Mouse (Mus musculus): ENCODE data around the gene Smoc1. TPM values are rescaled to one million over a fixed set of nuclear protein-coding genes. Genes with fewer than 3 reads are reported as not detected.

Gene Smoc1
- total RNA-seq, 2 experiments from 2014 or later = 5.3 to 6.8 TPM

- intact Hi-C loops (cut with DNase I) = no loop called here
Observed at GRCm38 (mm10) chr12:81110006-81110405, 83.4 kb downstream of the Smoc1 start.

DNA sequence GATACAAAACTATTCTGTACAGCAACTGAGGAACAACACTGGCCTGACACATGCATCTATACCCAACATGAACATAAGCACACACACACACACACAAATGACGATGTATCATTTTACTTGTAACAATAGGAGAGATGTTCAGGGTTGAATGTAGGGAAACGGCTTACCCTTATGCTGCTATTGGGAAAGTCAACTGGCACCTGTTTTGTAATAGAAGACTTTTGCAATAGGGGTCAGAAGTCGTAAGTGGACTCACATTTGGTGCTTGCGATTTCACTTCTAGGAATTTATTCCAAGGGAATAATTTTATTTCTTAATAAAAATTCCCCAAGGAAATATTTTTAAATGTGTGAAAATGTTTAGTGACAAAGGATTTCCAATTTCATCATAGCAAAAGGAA, 85.7 kb downstream of the Smoc1 start:
- no peak for DNase-seq (ENCODE audit: low spot score)
- intact Hi-C loops (cut with DNase I) = no loop called here

More at GRCm38 (mm10) chr12:81110006-81110405, 83.4 kb downstream of the Smoc1 start:
- no peak for DNase-seq (ENCODE audit: low spot score)

DNA sequence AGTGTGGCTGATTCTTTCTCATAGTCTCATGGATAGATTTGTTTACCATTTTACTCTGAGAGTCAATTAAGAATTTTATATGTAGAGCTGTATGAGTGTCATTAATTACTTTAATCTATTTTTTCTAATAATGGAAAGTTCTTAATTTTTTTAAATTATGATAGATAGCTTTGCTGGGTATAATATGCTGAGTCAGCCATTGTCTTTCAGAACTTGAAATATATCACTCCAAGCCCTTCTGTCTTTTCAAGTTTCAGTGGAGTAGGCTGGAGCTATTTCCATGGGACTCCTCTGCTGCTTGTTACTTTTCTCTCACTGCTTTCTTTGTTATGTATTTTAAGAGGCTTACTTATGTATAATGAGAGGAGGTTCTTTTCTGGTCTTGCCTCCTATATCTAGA, 93.7 kb downstream of the Smoc1 start:
- intact Hi-C loops (cut with DNase I) = no loop called here
- no peak for DNase-seq (ENCODE audit: low spot score)

DNA sequence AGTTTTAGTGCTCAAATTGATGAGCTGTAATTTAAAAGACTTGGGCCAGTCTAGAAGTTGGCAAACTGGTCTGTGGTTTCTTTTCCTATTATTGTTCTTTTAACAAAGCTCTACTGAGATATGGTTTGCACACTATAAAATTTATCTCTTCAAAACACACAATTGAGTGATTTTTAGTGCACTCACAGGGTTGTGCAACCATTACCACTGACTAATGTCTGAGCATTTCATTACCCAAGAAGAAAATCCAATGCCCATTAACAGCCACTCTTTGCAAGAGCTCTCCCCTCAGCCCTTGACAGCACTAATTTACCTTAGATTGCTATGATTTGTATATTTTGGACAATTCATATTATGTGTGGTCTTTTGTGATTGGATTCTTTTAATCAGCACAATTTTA, 97.2 kb downstream of the Smoc1 start:
- DNase-seq (ENCODE audit: low spot score) = no peak
- intact Hi-C loops (cut with DNase I) = no loop called here

GRCm38 (mm10) chr12:81126842-81127241, 100.2 kb downstream of the Smoc1 start:
- no peak for DNase-seq (ENCODE audit: low spot score)
- intact Hi-C loops (cut with DNase I) = no loop called here

DNA sequence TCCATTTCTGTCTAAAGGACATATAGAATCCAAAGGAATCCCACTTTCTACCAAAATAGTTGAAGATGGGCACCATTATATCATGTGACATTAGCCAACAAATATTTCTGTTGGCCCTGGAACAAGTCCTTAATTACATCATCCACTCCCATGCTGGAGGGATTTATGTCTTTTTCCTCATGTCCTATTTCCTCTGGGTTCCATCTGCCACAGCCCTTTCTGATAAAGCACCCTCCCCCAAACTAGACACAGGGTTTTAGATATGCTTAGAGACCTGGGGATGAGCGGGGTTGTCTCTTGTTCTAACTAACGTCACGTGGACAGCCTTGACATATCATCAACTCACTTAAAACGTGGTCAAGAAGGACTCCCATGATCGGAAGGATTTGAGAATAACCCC, 102.1 kb downstream of the Smoc1 start:
- intact Hi-C loops (cut with DNase I) = no loop called here

GRCm38 (mm10) chr12:81130692-81131091, 104.1 kb downstream of the Smoc1 start:
- no peak for DNase-seq (ENCODE audit: low spot score)
- intact Hi-C loops (cut with DNase I) = no loop called here

More for the DNA sequence above, 102.1 kb downstream of the Smoc1 start:
- DNase-seq (ENCODE audit: low spot score) = no peak

DNA sequence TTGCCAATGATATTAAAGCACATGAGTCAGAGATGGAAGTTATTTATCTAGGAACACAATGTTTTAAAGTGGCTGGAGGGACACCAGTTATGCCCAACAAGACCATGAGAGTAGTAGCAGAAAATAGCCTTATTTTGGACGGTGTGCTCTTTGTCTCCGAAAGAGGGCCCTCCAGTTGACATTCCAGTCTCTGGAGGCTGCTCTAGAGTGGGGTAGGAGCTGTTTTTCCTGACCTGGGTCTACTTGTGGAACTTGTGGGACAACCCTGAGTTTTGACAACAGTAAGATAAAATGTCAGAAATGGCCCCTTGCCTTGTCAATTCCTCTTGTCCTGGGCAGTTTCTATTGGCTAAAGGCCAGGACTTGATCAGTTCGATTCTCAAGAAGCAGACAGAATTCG, 104.5 kb downstream of the Smoc1 start:
- intact Hi-C loops (cut with DNase I) = no loop called here
- DNase-seq (ENCODE audit: low spot score) = no peak

GRCm38 (mm10) chr12:81133055-81133665, 106.6 kb downstream of the Smoc1 start:
- intact Hi-C loops (cut with DNase I) = no loop called here
- DNase-seq (ENCODE audit: low spot score) = no peak

- DNase-seq (ENCODE audit: low spot score) = no peak
- intact Hi-C loops (cut with DNase I) = no loop called here
Observed at GRCm38 (mm10) chr12:81138217-81138616, 111.6 kb downstream of the Smoc1 start.

GRCm38 (mm10) chr12:81139463-81139862, 112.9 kb downstream of the Smoc1 start:
- intact Hi-C loops (cut with DNase I) = no loop called here
- DNase-seq (ENCODE audit: low spot score) = no peak

GRCm38 (mm10) chr12:81140594-81141328, 114.2 kb downstream of the Smoc1 start:
- intact Hi-C loops (cut with DNase I) = no loop called here
- DNase-seq (ENCODE audit: low spot score) = no peak

- DNase-seq (ENCODE audit: low spot score) = no peak
- intact Hi-C loops (cut with DNase I) = no loop called here
Observed at GRCm38 (mm10) chr12:81141329-81141711, 114.7 kb downstream of the Smoc1 start.

DNA sequence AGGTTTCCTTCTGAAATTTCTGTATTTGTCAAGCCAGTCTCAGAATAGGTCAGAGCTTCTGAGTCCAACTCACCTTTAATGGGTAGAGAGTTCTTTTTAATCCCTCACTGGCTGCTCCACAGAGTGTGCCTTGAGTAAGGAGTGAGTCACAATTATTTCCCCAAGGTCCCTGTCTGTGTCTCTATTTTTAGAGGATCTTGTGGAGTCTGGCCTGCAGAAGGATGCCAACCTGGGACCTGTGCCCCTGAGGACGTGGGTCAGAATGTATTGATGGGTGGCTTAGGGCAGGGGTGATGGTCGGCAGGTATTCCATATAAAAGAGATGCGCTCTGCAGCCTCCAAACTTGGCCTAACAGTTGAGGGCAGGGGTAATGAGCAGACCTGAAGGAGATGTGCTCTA, 115.6 kb downstream of the Smoc1 start:
- intact Hi-C loops (cut with DNase I) = no loop called here

DNA sequence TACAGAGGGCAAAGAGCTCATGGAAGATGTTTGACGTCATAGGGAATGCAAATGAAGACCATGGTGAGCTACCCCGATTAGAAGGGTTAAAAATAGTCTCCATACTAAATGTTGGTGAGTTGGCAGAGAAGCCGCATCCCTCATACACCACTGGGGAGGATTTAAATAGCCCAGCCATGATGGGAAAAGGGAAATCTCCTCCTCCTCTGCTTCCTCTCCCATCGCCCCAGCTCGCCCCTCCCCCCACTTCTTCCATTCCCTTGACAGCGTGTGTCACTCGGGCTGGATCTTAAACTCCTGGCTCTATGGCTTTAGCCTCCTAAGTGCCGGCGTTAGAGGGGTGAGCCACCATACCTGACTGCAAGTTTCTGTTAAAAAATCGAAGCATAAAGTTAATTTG, 117.6 kb downstream of the Smoc1 start:
- DNase-seq (ENCODE audit: low spot score) = no peak

More for the DNA sequence above, 115.6 kb downstream of the Smoc1 start:
- DNase-seq (ENCODE audit: low spot score) = no peak

DNA sequence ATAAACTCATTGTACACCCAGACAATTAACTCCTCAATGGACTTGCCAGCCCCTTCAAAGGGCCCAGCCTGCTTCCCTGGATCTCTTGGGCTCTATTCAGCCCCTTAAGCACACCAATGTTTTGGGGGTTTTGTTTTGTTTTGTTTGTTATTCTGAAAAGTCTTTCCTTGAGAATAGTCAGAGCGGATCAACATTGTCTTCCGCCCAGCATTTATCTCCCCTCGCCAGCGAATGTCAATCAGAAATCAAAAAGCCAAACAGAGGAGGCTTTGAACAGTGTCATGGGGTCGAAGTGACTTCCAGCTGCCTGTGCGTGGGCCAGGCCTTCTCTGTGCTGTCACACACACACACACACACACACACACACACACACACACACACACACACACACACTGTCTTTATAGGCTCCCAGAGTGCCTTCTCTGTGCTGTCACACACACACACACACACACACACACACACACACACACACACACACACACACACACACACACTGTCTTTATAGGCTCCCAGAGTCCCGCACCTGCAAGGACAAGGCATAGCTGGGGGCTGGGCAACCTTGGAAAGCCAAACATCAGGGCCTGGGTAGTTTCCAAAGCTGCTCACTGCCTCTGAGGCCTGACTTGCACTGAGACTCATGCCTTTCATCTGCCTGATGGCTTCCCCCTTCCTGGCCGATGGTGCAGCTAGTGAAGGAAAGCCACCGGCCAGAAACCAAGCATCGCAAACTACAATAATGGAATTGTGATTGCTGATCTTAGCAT, 120.0 kb downstream of the Smoc1 start:
- intact Hi-C loops (cut with DNase I) = no loop called here
- no peak for DNase-seq (ENCODE audit: low spot score)

More for the DNA sequence above, 117.6 kb downstream of the Smoc1 start:
- intact Hi-C loops (cut with DNase I) = no loop called here

GRCm38 (mm10) chr12:81147956-81148355, 121.3 kb downstream of the Smoc1 start:
- no peak for DNase-seq (ENCODE audit: low spot score)
- intact Hi-C loops (cut with DNase I) = no loop called here

GRCm38 (mm10) chr12:81150917-81151316, 124.3 kb downstream of the Smoc1 start:
- intact Hi-C loops (cut with DNase I) = no loop called here
- peak; percentile 64 for DNase-seq (ENCODE audit: low spot score)

DNA sequence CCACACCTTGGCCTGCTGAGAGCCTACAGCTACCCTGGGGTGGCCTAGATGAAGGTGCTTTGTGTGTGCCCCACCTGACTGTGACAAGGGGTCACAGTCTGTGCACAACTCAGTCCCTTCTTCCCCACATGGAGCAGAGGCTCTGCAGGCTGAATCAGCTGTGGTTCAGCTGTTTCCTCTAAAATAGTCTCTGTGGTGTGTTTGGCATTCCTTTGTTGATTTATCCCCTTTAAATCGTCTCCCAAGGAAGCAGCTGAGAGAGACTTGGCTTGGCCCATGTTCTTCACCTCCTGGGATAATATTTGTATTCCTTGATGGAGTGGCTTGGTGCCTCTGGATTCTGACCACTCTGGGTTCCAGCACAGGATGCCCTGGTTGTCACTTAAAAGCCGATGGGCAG, 125.5 kb downstream of the Smoc1 start:
- DNase-seq (ENCODE audit: low spot score) = no peak
- intact Hi-C loops (cut with DNase I) = no loop called here

- peak; percentile 60 for DNase-seq (ENCODE audit: low spot score)
- intact Hi-C loops (cut with DNase I) = no loop called here
Observed at GRCm38 (mm10) chr12:81155675-81156074, 129.1 kb downstream of the Smoc1 start.

DNA sequence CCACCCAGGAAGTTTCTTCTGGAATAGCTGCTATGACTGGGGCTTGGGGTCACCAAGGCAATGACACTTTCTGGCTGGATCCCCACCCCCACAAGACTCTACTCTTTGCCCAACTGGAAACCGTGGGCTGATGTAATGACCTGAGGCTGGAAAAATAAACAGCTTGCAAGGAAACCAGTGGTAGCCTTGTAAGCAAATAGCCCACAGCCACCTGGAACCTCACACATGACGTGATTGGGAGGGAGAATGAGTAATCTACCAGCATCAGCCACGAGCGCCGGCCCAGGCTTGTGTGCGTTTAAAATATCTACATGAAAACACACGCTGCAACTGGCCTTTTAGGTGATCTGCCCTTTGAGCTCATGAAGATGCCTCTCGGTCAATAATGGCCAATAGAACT, 130.2 kb downstream of the Smoc1 start:
- intact Hi-C loops (cut with DNase I) = no loop called here
- DNase-seq (ENCODE audit: low spot score) = no peak
